Mouse (Mus musculus): ENCODE data around the gene Fam69a.
"Not testable (repeated sequence)": the region's sequence is repeated elsewhere in the genome, so short reads cannot be mapped to it uniquely, and the experiment has no call there.

Fam69a gene

GRCm38 (mm10) chr5:107946475-107946874 is 40.4 kb downstream of the Fam69a start:
- no peak for DNase-seq (ENCODE audit: low spot score in 2 of 2)

GRCm38 (mm10) chr5:107943526-107943925 is 43.4 kb downstream of the Fam69a start:
- no peak for DNase-seq (ENCODE audit: low spot score in 2 of 2)

- no peak for DNase-seq (ENCODE audit: low spot score in 2 of 2)
Observed at GRCm38 (mm10) chr5:107942941-107943340, 43.9 kb downstream of the Fam69a start.

GRCm38 (mm10) chr5:107941222-107941621 is 45.7 kb downstream of the Fam69a start:
- no peak for DNase-seq (ENCODE audit: low spot score in 2 of 2)

GRCm38 (mm10) chr5:107939701-107940100 is 47.2 kb downstream of the Fam69a start:
- no peak for DNase-seq (ENCODE audit: low spot score in 2 of 2)

GRCm38 (mm10) chr5:107938886-107939285 is 48.0 kb downstream of the Fam69a start:
- no peak for DNase-seq (ENCODE audit: low spot score in 2 of 2)

- not testable (repeated sequence) for DNase-seq (ENCODE audit: low spot score in 2 of 2)
Observed at GRCm38 (mm10) chr5:107938483-107938882, 48.4 kb downstream of the Fam69a start.

- no peak for DNase-seq (ENCODE audit: low spot score in 2 of 2)
Observed at GRCm38 (mm10) chr5:107936625-107937389, 50.1 kb downstream of the Fam69a start.

GRCm38 (mm10) chr5:107934770-107935543 is 51.9 kb downstream of the Fam69a start:
- DNase-seq (ENCODE audit: low spot score in 2 of 2): no peak

GRCm38 (mm10) chr5:107933202-107933974 is 53.5 kb downstream of the Fam69a start:
- no peak for DNase-seq (ENCODE audit: low spot score in 2 of 2)

- no peak for DNase-seq (ENCODE audit: low spot score in 2 of 2)
Observed at GRCm38 (mm10) chr5:107932556-107932955, 54.3 kb downstream of the Fam69a start.

GRCm38 (mm10) chr5:107926550-107927249 is 60.2 kb downstream of the Fam69a start:
- DNase-seq (ENCODE audit: low spot score in 2 of 2): no peak

GRCm38 (mm10) chr5:107924564-107924963 is 62.3 kb downstream of the Fam69a start:
- DNase-seq (ENCODE audit: low spot score in 2 of 2): no peak

GRCm38 (mm10) chr5:107922836-107923235 is 64.0 kb downstream of the Fam69a start:
- no peak for DNase-seq (ENCODE audit: low spot score in 2 of 2)

- DNase-seq (ENCODE audit: low spot score in 2 of 2): no peak
Observed at GRCm38 (mm10) chr5:107921400-107922252, 65.3 kb downstream of the Fam69a start.

GRCm38 (mm10) chr5:107915280-107915679 is 71.6 kb downstream of the Fam69a start:
- no peak for DNase-seq (ENCODE audit: low spot score in 2 of 2)

GRCm38 (mm10) chr5:107911012-107911411 is 75.9 kb downstream of the Fam69a start:
- DNase-seq (ENCODE audit: low spot score in 2 of 2): no peak

GRCm38 (mm10) chr5:107910084-107910616 is 76.7 kb downstream of the Fam69a start:
- no peak for DNase-seq (ENCODE audit: low spot score in 2 of 2)

GRCm38 (mm10) chr5:107909668-107910067 is 77.2 kb downstream of the Fam69a start:
- DNase-seq (ENCODE audit: low spot score in 2 of 2): no peak

GRCm38 (mm10) chr5:107908514-107909110 is 78.3 kb downstream of the Fam69a start:
- DNase-seq (ENCODE audit: low spot score in 2 of 2): no peak

All from frontal cortex, postnatal 10 days (tissue).